Mouse (Mus musculus): ENCODE measurements at regions not wholly inside any gene's neighbourhood (a gene's known extent, or its start where the extent isn't known, plus 50 kb on each side); places are given as distances from the start of the nearest gene placed in this dataset.

- no peak for TF ChIP-seq CTCF (IDR thresholded peaks at IDR 0.05; ENCODE audit: low read depth)
- no peak for TF ChIP-seq EP300 (IDR thresholded peaks at IDR 0.05; ENCODE audit: low read depth)
Observed at GRCm38 (mm10) chr3:17319213-17319612, 629.0 kb upstream of the Cypt12 start.
